Mouse (Mus musculus) erythroid progenitor cell, adult 5-6 weeks (primary cell): ENCODE data around the gene Ndel1. TPM values are rescaled to one million over a fixed set of nuclear protein-coding genes. Genes with fewer than 3 reads are reported as not detected.
A peak's percentile ranks its signal among the peaks of the same experiment; 100 is the strongest.

Source experiments
- ATAC-seq: replicated peaks from 2 replicates; pipeline ENCODE4 v1.8.0; 2016; ENCODE audit warnings: moderate number of reproducible peaks, mild to moderate bottlenecking, moderate TSS enrichment, inconsistent platforms; ENCODE audit not compliant: poor library complexity, low FRiP score, severe bottlenecking
- total RNA-seq, 2 experiments: library from RNA; stranded (forward) in 1 of 2; stranded (reverse) in 1 of 2; fragments of 150-400 nt in 1 of 2; fragments of 186-747, 209-891 nt in 1 of 2; gene quantifications; 2 replicates each; pipeline versions ENCODE4 v1.2.3 to v1.2.4; 2015 to 2017; ENCODE audit warnings: low replicate concordance in 2 of 2

The Ndel1 gene
- total RNA-seq, 2 experiments from 2014 or later = 40.7 to 60.1 TPM

- ATAC-seq = peak; percentile 44
Observed at GRCm38 (mm10) chr11:68853611-68854401, 17.9 kb downstream of the Ndel1 start.

DNA sequence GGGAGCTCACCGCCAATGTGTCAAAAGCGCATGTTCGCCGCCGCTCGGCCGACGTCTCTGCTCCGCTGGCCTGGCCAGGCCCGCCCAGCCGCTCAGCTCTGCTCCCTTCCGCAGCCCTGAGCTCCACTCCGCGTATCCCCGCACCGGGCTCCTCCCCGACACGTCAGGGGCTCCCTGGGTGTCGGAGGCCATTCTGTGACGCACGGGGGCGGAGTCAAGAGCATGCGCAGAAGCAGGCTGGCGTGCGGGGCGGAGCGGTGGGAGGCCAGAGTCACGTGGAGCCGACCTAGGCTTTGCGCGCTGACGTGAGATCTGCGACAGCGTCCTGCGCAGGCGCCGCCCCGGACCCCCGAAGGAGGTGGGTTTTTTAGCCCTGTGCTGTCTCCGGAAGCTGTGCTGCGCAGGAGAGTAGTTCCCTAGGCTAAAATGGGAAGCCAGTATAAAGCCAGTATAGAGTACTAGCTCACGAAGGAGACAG, 18.7 kb downstream of the Ndel1 start:
- ATAC-seq = peak; percentile 93

GRCm38 (mm10) chr11:68852486-68852901, 19.2 kb downstream of the Ndel1 start:
- ATAC-seq = peak; percentile 85

DNA sequence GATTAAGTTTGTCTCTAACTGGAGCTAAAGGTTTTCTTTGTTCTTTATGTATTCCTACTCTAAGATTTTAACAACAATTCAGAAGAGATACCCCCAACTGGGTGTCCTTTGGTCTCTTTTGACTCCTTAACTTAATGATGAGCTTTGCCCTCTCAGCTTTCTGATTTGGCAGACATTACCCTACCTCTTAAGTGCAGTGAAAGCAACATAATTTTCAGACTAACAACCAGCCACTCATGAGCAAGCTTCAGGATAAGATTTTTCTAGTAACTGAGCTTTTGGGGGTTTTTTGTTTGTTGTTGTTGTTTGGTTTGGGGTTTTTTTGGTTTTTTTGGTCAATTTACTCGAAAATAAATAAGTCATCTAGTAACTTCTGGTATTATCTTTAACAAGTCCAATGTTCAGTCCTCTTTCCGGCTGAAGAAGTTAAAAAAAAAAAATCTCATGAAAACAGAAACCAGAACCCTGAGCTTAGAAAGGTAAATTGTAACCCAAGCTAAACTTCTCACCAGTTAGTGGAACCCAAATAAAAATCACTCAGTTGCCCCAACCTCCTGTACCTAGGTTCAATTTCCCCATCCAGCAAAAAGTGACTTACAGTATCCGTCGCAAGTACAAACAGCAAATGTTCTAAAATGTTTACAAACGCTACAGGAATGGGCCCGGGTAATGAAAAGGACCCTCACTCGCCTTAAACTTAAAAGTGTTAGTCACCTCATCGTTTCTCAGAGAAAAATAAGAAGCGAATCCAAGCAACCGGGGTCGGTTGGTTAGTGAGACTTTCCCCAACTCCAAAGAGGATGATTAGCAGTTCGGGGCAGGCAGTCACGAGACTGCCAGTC, 19.8 kb downstream of the Ndel1 start:
- ATAC-seq = no peak

GRCm38 (mm10) chr11:68850862-68851261, 20.8 kb downstream of the Ndel1 start:
- ATAC-seq = no peak

DNA sequence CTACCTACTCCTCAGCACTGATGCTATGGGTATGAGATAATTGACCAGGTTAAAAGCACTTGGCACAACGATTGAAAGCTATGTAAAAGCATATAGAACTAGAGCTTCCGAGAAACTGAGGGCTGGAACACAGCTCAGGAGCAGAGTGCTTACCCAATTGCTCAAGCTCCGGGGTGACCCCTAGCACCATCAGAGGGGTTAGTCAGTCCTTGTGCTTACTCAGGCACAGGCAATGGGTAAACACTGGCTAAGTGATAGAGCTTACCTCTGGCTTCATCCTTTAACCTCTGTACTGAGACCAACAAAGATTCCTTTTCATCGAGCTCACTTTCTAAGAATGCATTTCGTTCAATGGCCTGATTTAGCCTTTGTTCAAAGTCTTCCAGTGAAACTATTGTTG, 32.1 kb downstream of the Ndel1 start:
- no peak for ATAC-seq

DNA sequence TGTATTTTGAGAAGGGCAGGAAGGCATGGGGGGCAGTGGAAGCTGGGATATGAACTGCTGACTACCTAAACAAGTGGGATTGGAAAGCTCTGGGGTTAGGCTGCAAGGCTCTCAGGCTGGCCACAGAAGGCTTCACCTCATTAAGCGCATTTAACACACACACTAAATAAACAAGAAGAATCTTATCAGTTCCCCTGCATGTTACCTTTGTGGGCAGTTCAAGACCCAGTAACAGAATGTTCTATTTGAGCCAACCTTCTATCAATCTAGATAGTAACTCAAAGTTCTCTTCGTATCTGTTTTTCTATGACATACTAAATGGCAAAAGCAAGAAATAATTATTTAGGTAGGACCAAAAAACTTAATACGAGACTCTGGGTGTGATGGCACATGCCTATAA, 36.6 kb downstream of the Ndel1 start:
- ATAC-seq = no peak

GRCm38 (mm10) chr11:68833593-68833992, 38.1 kb downstream of the Ndel1 start:
- 0 out of 2 replicates have a peak, but pooled peaks have one; percentile 18 for ATAC-seq

DNA sequence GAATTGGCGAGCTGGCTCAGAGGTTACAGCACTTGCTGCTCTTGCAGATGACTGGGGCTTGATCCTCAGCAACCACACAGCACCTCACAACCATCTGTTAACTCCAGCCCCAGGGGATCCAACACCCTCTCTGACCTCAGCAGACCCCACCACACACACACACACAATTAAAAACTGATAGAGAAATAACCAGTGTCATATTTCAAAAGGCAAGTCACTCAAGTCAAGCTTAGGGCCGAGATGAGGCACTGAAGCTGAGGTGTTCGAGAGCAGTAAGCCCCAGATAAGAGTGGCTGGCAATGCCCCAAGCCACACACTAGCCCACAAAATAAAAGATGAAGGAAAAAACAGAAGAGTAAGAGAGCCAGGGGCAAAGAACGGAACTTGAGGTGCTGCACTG, 38.9 kb downstream of the Ndel1 start:
- peak; percentile 61 for ATAC-seq

GRCm38 (mm10) chr11:68831580-68831979, 40.1 kb downstream of the Ndel1 start:
- 0 out of 2 replicates have a peak, but pooled peaks have one; percentile 47 for ATAC-seq

GRCm38 (mm10) chr11:68826735-68827134, 44.9 kb downstream of the Ndel1 start:
- no peak for ATAC-seq

- ATAC-seq = no peak
Observed at GRCm38 (mm10) chr11:68822326-68822725, 49.3 kb downstream of the Ndel1 start.

DNA sequence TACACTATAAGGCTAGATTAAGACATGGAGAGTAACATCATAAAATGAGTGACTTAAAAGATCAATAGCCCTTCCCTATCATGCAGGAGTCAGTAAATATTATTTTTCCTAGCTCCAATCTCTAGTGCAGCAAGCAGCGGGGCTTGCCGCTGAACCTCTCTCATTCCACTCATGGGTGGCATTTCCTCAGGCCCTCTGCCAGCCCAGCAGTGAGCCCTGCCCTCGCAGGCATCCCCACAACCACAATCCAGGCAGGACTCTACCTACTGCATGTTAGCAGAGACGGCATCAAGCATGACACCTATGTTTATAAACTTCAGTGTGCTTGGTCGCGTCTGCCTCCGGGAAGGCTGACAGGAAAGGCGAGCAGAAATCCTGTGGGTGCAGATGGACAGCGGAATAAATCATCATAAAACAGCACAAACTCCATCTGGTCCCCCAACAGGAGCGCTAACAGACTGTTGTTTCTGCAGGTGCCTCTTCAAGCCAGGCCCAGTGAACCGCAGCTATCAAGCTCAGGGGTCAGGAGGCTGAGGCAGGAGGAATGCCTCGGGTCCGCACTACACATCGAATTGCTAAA, 52.3 kb downstream of the Ndel1 start:
- no peak for ATAC-seq

DNA sequence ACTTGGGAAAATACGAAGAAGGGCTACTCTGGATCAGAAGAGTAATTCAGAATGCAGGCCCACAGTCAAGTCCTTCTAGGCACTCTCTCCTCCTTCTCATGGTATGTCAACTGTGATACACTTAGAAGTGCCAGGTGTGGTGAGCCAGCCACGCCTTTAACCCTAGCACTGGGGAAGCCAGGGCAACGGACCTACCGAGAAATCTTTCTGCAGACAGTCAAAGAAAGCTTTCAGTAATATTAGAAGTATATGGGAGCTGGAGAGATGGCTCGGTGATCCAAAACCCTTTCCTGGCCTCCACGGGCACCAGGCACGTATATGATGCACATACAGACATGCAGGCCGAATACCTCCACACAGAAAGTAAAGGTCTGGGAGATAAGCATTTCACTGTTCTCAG, 53.2 kb downstream of the Ndel1 start:
- ATAC-seq = no peak

- ATAC-seq = no peak
Observed at GRCm38 (mm10) chr11:68811881-68812577, 59.6 kb downstream of the Ndel1 start.

DNA sequence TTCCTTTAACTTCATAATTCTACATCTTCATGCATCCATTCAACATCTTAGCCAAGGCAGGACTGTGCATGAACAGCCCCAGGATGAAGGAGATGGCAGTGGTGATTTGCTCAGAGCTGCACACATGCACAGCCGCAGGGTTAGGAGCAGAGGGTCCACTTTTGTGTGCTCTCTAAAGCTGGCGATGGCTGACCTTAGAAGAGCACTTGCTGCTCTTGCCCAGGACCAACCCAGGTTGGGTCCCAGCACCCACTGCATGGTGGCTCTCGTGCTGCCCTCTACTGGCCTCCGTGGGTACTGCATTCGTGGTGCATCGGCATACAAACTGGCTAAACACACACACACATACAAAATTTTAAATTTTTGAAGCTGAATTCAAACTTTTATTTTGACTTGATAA, 63.9 kb downstream of the Ndel1 start:
- ATAC-seq = peak; percentile 72

- no peak for ATAC-seq
Observed at GRCm38 (mm10) chr11:68805148-68805547, 66.5 kb downstream of the Ndel1 start.

DNA sequence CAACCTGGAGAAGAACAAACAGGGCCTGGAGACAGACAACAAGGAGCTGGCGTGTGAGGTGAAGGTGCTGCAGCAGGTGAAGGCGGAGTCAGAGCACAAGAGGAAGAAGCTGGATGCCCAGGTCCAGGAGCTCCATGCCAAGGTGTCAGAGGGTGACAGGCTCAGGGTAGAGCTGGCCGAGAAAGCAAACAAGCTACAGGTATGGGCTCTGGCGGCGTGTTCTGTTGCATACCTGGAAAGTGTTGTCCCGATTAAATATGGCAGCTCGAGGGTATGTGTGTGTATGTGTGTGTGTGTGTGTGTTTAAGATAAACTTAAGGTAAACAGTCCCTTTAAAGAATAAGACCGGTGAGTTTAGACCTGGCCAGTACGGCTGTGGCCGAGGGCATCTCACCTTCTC, 73.4 kb downstream of the Ndel1 start:
- no peak for ATAC-seq

GRCm38 (mm10) chr11:68791794-68792193, 79.9 kb downstream of the Ndel1 start:
- no peak for ATAC-seq

DNA sequence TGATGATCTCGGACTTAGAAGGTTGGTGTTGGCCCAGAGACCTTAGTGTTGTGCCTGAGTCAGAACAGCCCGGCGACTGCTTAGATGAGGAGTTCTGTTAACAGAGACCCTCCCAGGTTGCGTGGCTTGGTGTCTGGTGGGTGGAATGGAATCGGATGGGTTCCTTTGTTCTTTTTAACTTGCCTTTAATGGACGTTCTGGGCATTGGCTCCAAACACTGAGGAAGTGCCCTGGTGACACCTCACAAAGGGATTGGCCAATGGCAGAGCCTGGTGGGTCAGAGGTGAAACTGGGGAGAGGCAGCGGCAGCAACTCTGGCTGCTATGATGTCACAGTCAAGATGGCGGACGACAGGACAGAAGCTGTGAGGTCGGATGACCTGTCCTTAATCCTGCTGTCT, 80.9 kb downstream of the Ndel1 start:
- no peak for ATAC-seq
